Mouse (Mus musculus) heart, postnatal 0 days (tissue): ENCODE measurements at regions not wholly inside any gene's neighbourhood (a gene's known extent, or its start where the extent isn't known, plus 50 kb on each side); places are given as distances from the start of the nearest gene placed in this dataset.
A peak's percentile ranks its signal among the peaks of the same experiment; 100 is the strongest.

ENCODE experiments used
- ATAC-seq: fragments of 200-750 bp; cut with Nextera tagmentation; 2 replicates; pipeline ENCODE4 v1.8.0; 2017; ENCODE audit warnings: low read depth, moderate number of reproducible peaks, moderate library complexity; ENCODE audit not compliant: insufficient read depth
- DNase-seq: peaks from one replicate; pipeline ENCODE4 v3.0.0-alpha.2; 2016; ENCODE audit warnings: low spot score
- H3K27ac ChIP-seq: fragments of 300-500 bp; sonication (generic); 2 replicates; pipeline ENCODE4 v1.5.1; 2014; ENCODE audit warnings: low read depth, mild to moderate bottlenecking
- H3K27me3 ChIP-seq: fragments of 300-500 bp; sonication (generic); 2 replicates; pipeline ENCODE4 v1.6.1; 2014; ENCODE audit warnings: low read length, mixed read lengths; ENCODE audit not compliant: control insufficient read depth, insufficient read depth
- H3K36me3 ChIP-seq: fragments of 300-500 bp; sonication (generic); replicated peaks from 2 replicates; pipeline ENCODE4 v1.6.1; 2014; ENCODE audit warnings: low read length, mixed read lengths; ENCODE audit not compliant: control insufficient read depth, insufficient read depth
- H3K4me1 ChIP-seq: fragments of 300-500 bp; sonication (generic); 2 replicates; pipeline ENCODE4 v1.6.1; 2014; ENCODE audit warnings: antibody characterized with exemption; ENCODE audit not compliant: control insufficient read depth, insufficient read depth
- H3K4me2 ChIP-seq: fragments of 300-500 bp; sonication (generic); 2 replicates; pipeline ENCODE4 v1.6.1; 2014; ENCODE audit warnings: low read depth, mild to moderate bottlenecking, low read length, moderate library complexity
- H3K4me3 ChIP-seq: fragments of 300-500 bp; sonication (generic); 2 replicates; pipeline ENCODE4 v1.5.1; 2014; ENCODE audit warnings: low read depth, low read length
- H3K9ac ChIP-seq: fragments of 300-500 bp; sonication (generic); replicated peaks from 2 replicates; pipeline ENCODE4 v1.6.1; 2014; ENCODE audit warnings: low read depth, low read length, mixed read lengths
- H3K9me3 ChIP-seq: fragments of 300-500 bp; sonication (generic); replicated peaks from 2 replicates; pipeline ENCODE4 v1.6.1; 2016; ENCODE audit warnings: low read length; ENCODE audit not compliant: control insufficient read depth
- CTCF ChIP-seq: IDR thresholded peaks from 2 replicates; pipeline ENCODE4 v1.5.1; 2016; ENCODE audit warnings: antibody characterized with exemption, control low read depth, low read depth
- EP300 ChIP-seq: IDR thresholded peaks from 2 replicates; pipeline ENCODE4 v1.6.1; 2016; ENCODE audit warnings: antibody characterized with exemption, low read depth
- WGBS: fragments of 180-500 bp; shearing (Covaris S2); extraction: QIAGEN DNeasy Blood & Tissue Kit; methylation state at CpG from one replicate; pipeline ENCODE4 v1.1.7; 2014; 5-methylcytosine and 5-hydroxymethylcytosine counted together

DNA sequence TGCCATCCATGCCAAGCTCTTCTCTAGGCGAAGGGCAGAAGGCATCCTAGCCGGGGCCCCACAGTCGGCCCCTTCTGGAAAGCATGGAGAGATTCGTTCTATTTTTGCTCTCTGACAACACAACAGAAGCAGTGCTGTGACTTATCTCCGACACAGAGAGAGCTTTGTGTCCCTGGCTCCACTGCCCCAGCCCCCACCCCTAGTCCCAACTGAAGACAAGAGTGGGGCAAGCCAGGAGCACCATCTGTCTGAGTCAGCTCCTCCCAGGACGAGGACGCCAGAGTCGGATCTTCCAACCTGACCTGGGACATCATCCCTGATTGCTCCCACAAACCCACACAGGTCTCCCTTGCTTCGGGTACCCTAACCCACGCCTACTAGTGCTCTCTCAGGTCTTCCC is 71.9 kb upstream of the Otos start:
- WGBS: 13% methylated on average over 10 of the region's 10 CpGs

DNA sequence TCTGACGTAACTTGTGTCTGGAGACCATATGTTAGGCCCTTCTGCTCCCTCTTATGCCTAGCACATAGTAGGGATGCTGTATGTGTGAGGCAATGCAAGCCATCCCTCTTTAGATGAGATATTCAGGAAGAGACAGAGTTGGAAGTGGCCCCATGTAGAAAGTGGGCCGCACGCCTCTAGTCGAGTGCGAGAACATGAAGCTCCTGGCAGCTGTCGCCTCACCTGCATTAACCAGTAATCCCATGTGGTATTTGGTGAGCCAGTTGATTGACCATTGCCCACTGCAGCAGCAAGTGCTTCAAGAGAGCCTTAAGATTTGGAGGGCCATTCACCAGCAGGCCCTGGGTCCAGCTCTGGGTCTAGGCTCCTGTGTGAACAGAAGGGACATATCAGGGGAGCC is 71.2 kb upstream of the Otos start:
- ATAC-seq (no peak), DNase-seq (no peak)
- Histone ChIP-seq H3K4me3 (no peak overlapping the region), H3K9ac (no peak overlapping the region), H3K36me3 (no peaks in the 10 kb centered on the region), H3K27me3 (no peaks in the 10 kb centered on the region), H3K27ac (peak overlapping the region; percentile 92), H3K9me3 (no peaks in the 10 kb centered on the region), H3K4me2 (no peak overlapping the region), H3K4me1 (peaks cover 41% of the 10 kb centered on the region)
- TF ChIP-seq EP300 (no peak), CTCF (no peak)
- 92% methylated on average over 6 of the region's 6 CpGs for WGBS

More for the DNA sequence above, 71.9 kb upstream of the Otos start:
- Histone ChIP-seq H3K4me2 (no peak overlapping the region), H3K9me3 (no peaks in the 10 kb centered on the region), H3K9ac (no peak overlapping the region), H3K4me3 (no peak overlapping the region), H3K27ac (peak overlapping the region; percentile 92), H3K4me1 (peaks cover 41% of the 10 kb centered on the region), H3K36me3 (no peaks in the 10 kb centered on the region), H3K27me3 (no peaks in the 10 kb centered on the region)
- TF ChIP-seq EP300: peak; percentile 69; the same call in 1 of the 2 replicates
- no peak for TF ChIP-seq CTCF
- ATAC-seq (peak; percentile 89), DNase-seq (peak; percentile 90)

- Histone ChIP-seq H3K9me3 (no peaks in the 10 kb centered on the region), H3K27ac (0 out of 2 replicates have a peak overlapping the region, but pooled peaks have one; percentile 18), H3K27me3 (no peaks in the 10 kb centered on the region), H3K4me1 (peaks cover 29% of the 10 kb centered on the region), H3K36me3 (no peaks in the 10 kb centered on the region), H3K4me3 (no peak overlapping the region), H3K9ac (no peak overlapping the region), H3K4me2 (no peak overlapping the region)
- 52% methylated on average over 4 of the region's 4 CpGs for WGBS
- no peak for ATAC-seq
- no peak for DNase-seq
- no peak for TF ChIP-seq CTCF
- no peak for TF ChIP-seq EP300
Observed at GRCm38 (mm10) chr1:92718108-92718507, 69.5 kb upstream of the Otos start.

DNA sequence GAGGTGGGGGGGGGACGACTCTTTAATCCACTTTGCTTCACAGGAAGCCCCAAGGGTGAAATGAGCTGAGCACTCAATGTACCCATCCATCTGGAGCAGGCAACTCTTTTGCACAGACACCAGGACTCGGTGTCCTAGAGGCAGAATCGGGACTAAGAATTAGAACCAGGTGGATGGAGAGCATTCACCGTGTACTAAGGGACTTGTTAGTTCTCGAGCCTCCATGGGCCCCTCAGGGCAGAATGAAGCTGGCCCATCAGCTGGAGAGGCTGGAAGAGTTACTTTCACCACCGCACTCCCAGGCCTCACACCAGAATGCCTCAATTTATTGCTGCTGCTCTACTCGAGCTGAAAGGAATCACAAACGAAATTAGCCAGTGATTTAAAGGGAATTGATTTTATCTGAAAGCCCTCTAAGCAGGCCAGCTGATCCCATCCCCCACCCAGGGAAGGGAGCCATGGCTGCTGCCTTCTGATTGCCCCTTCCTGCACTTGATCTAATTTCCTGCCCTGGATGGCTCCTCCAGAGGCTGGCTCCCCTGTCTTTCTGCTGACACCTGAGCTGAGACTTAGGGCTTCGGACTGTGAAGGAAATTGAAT is 66.2 kb upstream of the Otos start:
- ATAC-seq (no peak), DNase-seq (no peak)
- Histone ChIP-seq H3K4me2 (no peak overlapping the region), H3K4me3 (no peak overlapping the region), H3K36me3 (no peaks in the 10 kb centered on the region), H3K9me3 (no peaks in the 10 kb centered on the region), H3K4me1 (peaks cover 17% of the 10 kb centered on the region), H3K27ac (no peak overlapping the region), H3K27me3 (no peaks in the 10 kb centered on the region), H3K9ac (no peak overlapping the region)
- TF ChIP-seq EP300: no peak
- TF ChIP-seq CTCF: no peak
- WGBS: 62% methylated on average over 9 of the region's 9 CpGs

GRCm38 (mm10) chr1:92712366-92712765 is 63.7 kb upstream of the Otos start:
- TF ChIP-seq EP300: no peak
- TF ChIP-seq CTCF: no peak
- Histone ChIP-seq H3K27me3 (no peaks in the 10 kb centered on the region), H3K4me3 (no peak overlapping the region), H3K4me1 (peaks cover 17% of the 10 kb centered on the region), H3K9ac (no peak overlapping the region), H3K36me3 (no peaks in the 10 kb centered on the region), H3K9me3 (no peaks in the 10 kb centered on the region), H3K4me2 (no peak overlapping the region), H3K27ac (no peak overlapping the region)
- DNase-seq (no peak), ATAC-seq (no peak)
- 86% methylated on average over 8 of the region's 8 CpGs for WGBS

GRCm38 (mm10) chr1:92710321-92710839 is 61.7 kb upstream of the Otos start:
- H3K9ac ChIP-seq: no peak overlapping the region
- TF ChIP-seq CTCF: no peak
- no peak for TF ChIP-seq EP300
- peak; percentile 25; the same call in 1 of the 2 replicates for ATAC-seq
- H3K4me1 ChIP-seq: peaks cover 17% of the 10 kb centered on the region
- 60% methylated on average over 2 of the region's 2 CpGs for WGBS
- no peaks in the 10 kb centered on the region for H3K27me3 ChIP-seq
- H3K27ac ChIP-seq: no peak overlapping the region
- no peak overlapping the region for H3K4me2 ChIP-seq
- no peak for DNase-seq
- no peaks in the 10 kb centered on the region for H3K36me3 ChIP-seq
- H3K4me3 ChIP-seq: no peak overlapping the region
- no peaks in the 10 kb centered on the region for H3K9me3 ChIP-seq
